In genomic region chr7:68428946-68429345, GRCm38 (mm10) we compare ENCODE assay signal across 25 mouse cellular contexts.
"Had no signal": no experiment of that assay in that cellular context is flagged by ENCODE, and none has a peak within 500 bp of the region (broad histone marks: within the 10 kb centered on the region; RNA-seq: fewer than 3 reads in every experiment).

No protein-coding gene starts in this region.

- H3K36me3 ChIP-seq: embryonic facial prominence, embryonic 10.5 days; embryonic facial prominence, embryonic 12.5 days; embryonic facial prominence, embryonic 13.5 days; embryonic facial prominence, embryonic 15.5 days; forebrain, embryonic 10.5 days; forebrain, embryonic 12.5 days; forebrain, embryonic 15.5 days had no signal

- H3K27ac ChIP-seq: embryonic facial prominence, embryonic 10.5 days; embryonic facial prominence, embryonic 12.5 days; embryonic facial prominence, embryonic 13.5 days; embryonic facial prominence, embryonic 15.5 days; forebrain, embryonic 10.5 days; forebrain, embryonic 12.5 days; forebrain, embryonic 13.5 days; forebrain, embryonic 15.5 days; gastrocnemius, adult 2 months; heart, adult 2 months had no signal

- H3K9ac ChIP-seq: embryonic facial prominence, embryonic 12.5 days; embryonic facial prominence, embryonic 13.5 days; embryonic facial prominence, embryonic 15.5 days; forebrain, embryonic 12.5 days; forebrain, embryonic 13.5 days; forebrain, embryonic 15.5 days; forebrain, postnatal 0 days had no signal

- H3K4me3 ChIP-seq: embryonic facial prominence, embryonic 10.5 days; embryonic facial prominence, embryonic 12.5 days; embryonic facial prominence, embryonic 13.5 days; embryonic facial prominence, embryonic 15.5 days; erythroblast, embryonic 14.5 days; forebrain, embryonic 10.5 days; forebrain, embryonic 12.5 days; forebrain, embryonic 13.5 days; forebrain, embryonic 15.5 days; gastrocnemius, adult 2 months; heart, adult 2 months had no signal

- H3K27me3 ChIP-seq: embryonic facial prominence, embryonic 12.5 days; embryonic facial prominence, embryonic 13.5 days; embryonic facial prominence, embryonic 15.5 days; forebrain, embryonic 12.5 days; forebrain, embryonic 13.5 days; forebrain, embryonic 15.5 days had no signal

- H3K9me3 ChIP-seq: embryonic facial prominence, embryonic 10.5 days; embryonic facial prominence, embryonic 12.5 days; embryonic facial prominence, embryonic 13.5 days; embryonic facial prominence, embryonic 15.5 days; forebrain, embryonic 10.5 days; forebrain, embryonic 12.5 days; forebrain, embryonic 13.5 days; forebrain, embryonic 15.5 days had no signal

- H3K4me1 ChIP-seq: embryonic facial prominence, embryonic 10.5 days; embryonic facial prominence, embryonic 12.5 days; embryonic facial prominence, embryonic 13.5 days; embryonic facial prominence, embryonic 15.5 days; forebrain, embryonic 10.5 days; forebrain, embryonic 12.5 days; forebrain, embryonic 13.5 days; forebrain, embryonic 15.5 days had no signal

- DNase-seq: cerebellum, adult 9-11 months; cerebellum, postnatal 10 days; cerebellum, postnatal 14 days; cerebellum, postnatal 25 days; cerebellum, postnatal 36 days; embryo, embryonic 11 days; forebrain, postnatal 0 days; gastrocnemius, adult 2 months; gastrocnemius, postnatal 10 days; gastrocnemius, postnatal 14 days; gastrocnemius, postnatal 25 days; gastrocnemius, postnatal 36 days; heart, adult 18-20 months; heart, adult 2 months had no signal

- ATAC-seq: forebrain, embryonic 13.5 days; forebrain, embryonic 14.5 days; forebrain, embryonic 15.5 days; forebrain, embryonic 16.5 days; forebrain, postnatal 0 days had no signal

- H3K4me2 ChIP-seq: embryonic facial prominence, embryonic 12.5 days; embryonic facial prominence, embryonic 13.5 days; embryonic facial prominence, embryonic 15.5 days; forebrain, embryonic 12.5 days; forebrain, embryonic 13.5 days; forebrain, embryonic 15.5 days had no signal
